Mouse (Mus musculus) frontal cortex, postnatal 25 days (tissue): ENCODE measurements around the gene Tapbp.
A peak's percentile ranks its signal among the peaks of the same experiment; 100 is the strongest.
"Not testable (repeated sequence)": the region's sequence is repeated elsewhere in the genome, so short reads cannot be mapped to it uniquely, and the experiment has no call there.

Source experiments
- DNase-seq, 2 experiments: peaks; one replicate each; pipeline ENCODE4 v3.0.0; 2022; ENCODE audit warnings: low spot score in 2 of 2

The Tapbp gene

DNA sequence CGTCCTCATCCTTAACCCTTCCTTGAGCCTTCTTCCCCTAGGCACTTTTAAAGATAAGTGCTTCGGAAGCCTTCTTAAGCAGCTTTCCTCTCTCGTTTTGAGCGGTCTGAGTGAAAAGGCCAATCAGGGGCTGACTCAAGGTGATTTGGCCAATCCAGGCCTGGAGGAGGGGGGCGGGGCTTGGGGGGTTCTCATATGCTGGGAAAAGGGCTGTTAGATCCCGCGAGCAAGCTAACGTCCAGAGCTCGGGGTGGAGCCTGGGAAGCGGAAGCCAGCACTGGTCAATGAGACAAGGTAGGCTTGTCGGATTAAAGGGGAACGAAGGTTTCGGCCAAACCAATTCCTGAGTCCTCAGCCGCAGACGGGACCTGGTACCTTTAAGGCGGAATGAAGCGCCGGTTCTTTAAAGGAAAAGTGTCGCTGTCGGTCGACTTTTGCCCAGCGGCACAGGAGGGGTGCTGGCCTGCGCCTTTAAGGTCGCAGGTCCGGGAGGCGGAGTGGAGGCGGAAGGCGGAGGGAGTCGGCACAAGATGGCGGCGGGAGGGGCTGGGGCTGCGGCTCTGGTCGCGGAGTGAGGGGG is at the start of gene Tapbp, which contains the start of gene Zbtb22:
Gene Tapbp, plus strand, starts transcription at position 229 of the 580 bp plus-strand sequence.
Gene Zbtb22, plus strand, starts transcription at position 234 of the 580 bp plus-strand sequence.
- DNase-seq: peak; percentile 91 to 94

GRCm38 (mm10) chr17:33873537-33873936 is 42.2 kb upstream of the Tapbp start, which contains the start of gene Gm7029:
Gene Gm7029 (plus strand): TSS chr17:33873837.
- DNase-seq: not testable (repeated sequence)

- DNase-seq: no peak
These were observed 41.3 kb upstream of the Tapbp start for GRCm38 (mm10) chr17:33874411-33874810.

- DNase-seq: not testable (repeated sequence)
These were observed 39.9 kb upstream of the Tapbp start for GRCm38 (mm10) chr17:33875797-33876196.

DNA sequence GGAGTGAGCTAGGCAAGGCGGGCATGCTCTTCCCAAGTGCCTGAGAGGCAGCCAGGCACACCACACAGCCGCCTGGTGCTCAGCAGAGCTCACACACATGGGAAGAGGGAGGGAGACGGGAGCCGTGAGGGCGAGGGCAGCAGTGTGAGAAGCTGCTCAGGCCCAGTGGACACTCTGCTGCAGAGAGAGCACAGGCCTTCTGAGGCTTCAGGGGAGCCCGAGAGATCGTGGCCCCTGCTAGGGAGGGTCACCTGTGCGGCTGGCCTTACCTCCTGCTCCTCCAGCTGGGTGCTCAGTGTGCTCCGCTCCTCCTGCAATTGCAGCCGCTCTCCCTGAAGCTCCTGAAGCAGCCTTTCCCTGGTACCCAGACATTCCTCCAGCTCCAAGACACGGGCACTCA is 31.4 kb upstream of the Tapbp start:
- not testable (repeated sequence) for DNase-seq

DNA sequence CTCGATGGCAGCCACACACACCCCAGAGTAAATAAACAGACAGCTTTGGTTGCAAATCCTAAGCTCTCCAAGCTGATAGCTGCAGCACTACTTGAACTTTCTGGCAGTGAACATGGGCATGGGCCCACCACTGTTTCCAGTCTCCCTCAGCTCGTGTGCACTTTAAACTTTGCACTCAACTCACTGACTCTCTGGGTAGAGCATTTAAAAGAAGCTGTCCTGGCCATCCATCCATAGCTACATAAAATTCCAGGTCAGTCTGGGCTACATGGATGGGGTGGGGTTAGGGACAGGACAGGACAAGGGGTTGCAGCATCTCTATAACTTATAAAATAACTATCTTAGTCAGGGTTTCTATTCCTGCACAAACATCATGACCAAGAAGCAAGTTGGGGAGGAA is 27.9 kb upstream of the Tapbp start:
- not testable (repeated sequence) for DNase-seq

GRCm38 (mm10) chr17:33888230-33888629 is 27.5 kb upstream of the Tapbp start:
- not testable (repeated sequence) for DNase-seq

DNA sequence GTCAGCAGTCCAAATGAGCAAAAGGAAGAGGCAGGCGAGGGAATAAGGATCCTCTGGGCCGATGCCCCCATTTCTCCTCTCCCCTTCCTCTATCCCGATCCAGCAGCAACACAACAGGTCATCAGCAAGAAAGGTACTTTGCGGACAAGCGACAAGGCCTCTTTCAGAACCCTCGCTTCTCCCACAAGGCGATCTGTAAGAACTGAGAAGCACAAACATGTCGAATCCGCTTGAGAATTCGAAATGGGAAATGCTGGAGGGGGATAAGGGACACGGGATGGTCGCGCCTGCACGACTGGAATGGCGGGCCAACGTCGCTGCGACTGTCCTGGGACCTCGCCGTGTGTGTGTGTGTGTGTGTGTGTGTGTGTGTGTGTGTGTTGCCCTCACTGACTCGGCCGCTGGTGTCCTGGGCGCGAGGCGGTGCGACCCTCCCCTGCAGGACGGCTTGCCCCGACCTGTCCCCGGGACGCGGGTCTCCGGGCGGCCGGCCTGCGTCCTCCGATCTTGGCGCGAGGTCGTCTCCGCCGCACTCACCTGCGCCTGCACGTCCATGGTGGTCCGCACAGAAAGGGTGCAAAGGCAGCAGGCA is 25.7 kb upstream of the Tapbp start:
- not testable (repeated sequence) for DNase-seq

DNA sequence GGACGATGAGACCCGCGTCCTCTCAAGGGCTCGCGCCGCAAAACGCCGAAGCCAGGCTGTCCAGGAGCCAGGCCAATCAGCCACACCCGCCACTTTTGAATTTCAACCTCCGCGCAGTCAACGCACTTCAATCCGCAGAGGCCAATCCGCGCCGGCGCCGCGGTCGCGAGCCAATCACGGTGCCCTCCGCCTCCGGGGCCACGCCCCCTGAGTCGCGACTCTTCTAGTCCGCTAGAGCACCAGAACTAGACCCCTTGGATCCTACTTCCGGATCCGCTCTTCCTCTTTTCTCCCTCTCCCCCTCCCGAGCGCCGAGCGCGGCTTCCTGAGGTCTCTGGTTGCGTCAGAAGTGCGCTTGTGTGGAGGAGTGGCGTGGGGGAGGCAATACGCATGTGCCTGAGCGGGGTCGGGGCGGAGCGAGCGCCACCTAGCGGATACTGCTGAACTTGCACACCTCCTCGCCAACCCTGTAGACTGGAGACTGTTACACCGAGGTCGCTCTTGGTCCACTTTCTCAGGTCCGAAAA is 25.1 kb upstream of the Tapbp start, which contains the start of gene Kifc1:
Gene Kifc1, minus strand, starts transcription at position 129 of the 527 bp plus-strand sequence.
- peak; percentile 99 for DNase-seq

- no peak for DNase-seq
These were observed 24.3 kb upstream of the Tapbp start for GRCm38 (mm10) chr17:33891357-33891756.

GRCm38 (mm10) chr17:33891892-33892291 is 23.8 kb upstream of the Tapbp start:
- not testable (repeated sequence) for DNase-seq

DNA sequence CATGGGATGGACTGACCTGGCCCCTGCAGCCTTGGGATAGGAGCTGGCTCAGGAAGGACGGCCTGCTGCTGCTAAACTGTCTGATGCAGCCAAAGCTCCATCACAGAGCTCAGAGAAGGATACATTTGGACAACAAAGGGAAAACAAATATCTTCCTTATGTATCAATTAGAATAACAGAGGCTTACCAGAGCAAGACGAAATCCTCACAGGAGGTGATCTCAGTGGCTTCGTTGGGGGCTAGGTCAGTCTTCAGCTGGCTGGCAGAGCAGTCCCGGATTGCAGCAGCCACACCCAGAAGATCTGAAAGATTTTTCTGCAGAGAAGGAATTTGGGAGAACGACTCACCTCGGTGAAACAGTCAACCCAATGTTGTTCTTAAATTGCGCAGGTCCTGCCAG is 23.3 kb upstream of the Tapbp start:
- no peak for DNase-seq

DNA sequence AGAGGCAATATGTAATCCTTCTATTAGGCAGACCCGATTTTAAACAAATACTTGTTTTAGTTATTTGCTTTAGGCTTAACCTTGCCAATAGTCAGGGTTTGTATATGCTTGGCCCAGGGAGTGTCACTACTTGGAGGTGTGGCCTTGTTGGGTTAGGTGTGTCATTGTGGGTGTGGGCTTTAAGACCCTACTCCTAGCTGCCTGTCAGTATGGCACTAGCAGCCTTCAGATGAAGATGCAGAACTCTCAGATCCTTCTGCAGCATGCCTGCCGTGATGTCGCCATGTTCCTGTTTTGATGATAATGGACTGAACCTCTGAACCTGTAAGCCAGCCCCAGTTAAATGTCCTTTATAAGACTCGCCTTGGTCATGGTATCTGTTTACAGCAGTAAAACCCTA is 22.7 kb upstream of the Tapbp start:
- not testable (repeated sequence) for DNase-seq

- no peak for DNase-seq
These were observed 18.4 kb upstream of the Tapbp start for GRCm38 (mm10) chr17:33897114-33897794.

- DNase-seq: not testable (repeated sequence)
These were observed 17.5 kb upstream of the Tapbp start for GRCm38 (mm10) chr17:33898193-33898592.

DNA sequence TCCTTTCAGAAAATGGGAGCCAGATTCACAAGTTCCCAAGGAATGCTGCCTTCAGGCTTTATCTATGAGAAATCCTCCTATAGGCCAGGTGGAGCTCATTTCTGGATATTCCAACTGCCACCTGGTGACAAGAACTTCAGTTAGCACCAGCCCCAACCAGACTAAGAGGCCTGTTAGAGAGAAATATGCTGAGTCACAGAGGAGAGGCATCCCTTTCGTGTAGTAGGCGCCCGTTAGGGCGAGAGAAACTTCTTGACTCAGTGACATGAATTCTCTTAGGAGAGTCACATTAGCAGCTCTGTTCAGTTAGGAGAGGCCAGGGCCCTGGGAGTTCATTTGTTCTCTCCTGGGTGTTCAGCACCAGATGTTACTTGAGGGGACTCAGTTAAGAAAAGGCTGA is 16.1 kb upstream of the Tapbp start:
- DNase-seq: no peak

DNA sequence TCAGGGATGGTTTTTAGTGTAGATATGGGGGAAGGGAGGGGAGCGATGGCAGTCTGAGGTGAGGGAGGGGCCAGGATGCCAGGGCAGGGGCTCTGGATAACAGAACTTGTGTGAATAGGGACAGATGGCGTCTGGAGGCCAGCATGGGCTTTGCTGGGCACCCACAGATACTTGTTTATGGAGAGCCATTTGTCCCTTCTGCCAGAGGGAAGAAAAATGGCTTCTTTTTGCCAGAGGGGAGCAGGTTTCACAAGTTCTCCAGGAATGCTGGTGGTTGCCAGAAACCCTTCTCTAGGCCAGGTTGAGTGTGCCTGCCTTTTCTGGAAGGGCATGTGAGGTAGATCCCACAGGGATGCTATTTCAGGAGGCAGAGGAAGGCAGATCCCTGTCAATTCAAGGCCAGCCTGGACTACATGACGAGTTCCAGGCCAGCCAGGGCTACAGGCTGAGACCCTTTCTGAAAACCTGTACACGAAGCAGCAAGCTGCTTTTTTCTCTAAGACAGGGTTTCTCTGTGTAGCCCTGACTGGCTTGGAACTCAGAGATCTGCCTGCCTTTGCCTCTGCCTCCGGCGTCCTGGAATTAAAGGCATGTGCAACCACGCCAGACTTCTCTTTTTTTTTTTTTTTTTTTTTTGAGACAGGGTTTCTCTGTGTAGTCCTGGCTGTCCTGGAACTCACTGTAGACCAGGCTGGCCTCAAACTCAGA is 15.3 kb upstream of the Tapbp start:
- DNase-seq: no peak

DNA sequence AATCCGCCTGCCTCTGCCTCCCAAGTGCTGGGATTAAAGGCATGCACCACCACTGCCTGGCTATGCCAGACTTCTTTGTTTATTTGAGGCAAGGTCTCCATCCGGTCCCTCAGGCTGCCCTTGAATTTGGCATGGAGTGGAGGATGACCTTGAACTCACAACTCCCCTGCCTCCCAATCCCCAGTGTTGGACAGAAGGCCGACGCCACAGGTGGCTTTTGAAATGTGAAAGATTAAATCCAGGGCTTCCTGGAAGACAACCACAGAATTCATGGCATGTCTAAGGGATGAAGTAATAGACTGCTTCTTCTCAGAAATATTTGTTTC is 14.7 kb upstream of the Tapbp start:
- no peak for DNase-seq

DNA sequence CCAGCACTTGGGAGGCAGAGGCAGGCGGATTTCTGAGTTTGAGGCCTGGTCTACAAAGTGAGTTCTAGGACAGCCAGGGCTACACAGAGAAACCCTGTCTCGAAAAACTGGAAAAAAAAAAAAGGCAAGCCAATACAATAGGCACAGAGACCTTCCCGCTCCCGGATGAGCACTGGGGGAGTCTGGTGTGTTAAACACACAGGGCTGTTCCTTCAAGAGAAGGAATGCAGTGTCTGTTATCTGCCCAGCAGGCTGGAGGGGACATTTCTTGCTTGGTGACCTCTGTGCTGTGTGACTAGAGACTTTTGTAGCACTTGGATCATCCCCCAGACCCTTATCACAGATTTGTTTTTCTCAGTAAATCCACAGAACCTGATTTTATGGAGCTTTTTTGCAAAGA is 14.0 kb upstream of the Tapbp start:
- no peak for DNase-seq

DNA sequence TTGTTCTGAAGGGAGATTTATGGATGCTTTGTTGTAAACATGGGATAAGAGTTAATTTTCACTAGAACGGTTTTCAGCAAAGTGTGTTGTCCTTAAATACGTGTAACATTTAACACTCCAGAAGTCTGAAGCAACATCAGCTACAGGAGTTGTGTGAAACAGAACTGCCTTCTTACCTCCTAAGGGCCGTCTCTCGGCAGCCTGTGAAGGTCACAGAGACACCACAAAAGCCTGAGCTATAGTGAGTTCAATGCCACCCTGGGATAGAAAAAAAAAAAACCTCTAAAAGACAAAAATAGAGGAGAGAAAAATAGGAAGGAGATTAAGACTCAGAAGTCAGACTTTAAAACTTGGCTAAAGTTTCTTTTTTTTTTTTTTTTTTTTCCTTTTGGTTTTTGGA is 13.6 kb upstream of the Tapbp start:
- DNase-seq: no peak

GRCm38 (mm10) chr17:33902491-33902890 is 13.2 kb upstream of the Tapbp start:
- no peak for DNase-seq
